Mouse (Mus musculus) layer of hippocampus, postnatal 10 days (tissue): ENCODE results near the gene Slc6a3. TPM values are rescaled to one million over a fixed set of nuclear protein-coding genes. Genes with fewer than 3 reads are reported as not detected.
A peak's percentile ranks its signal among the peaks of the same experiment; 100 is the strongest.

Experiments
- DNase-seq, 2 experiments: peaks; one replicate each; pipeline ENCODE4 v3.0.0; 2021; ENCODE audit warnings: low spot score in 2 of 2
- long read RNA-seq: library from polyadenylated mRNA; stranded (forward); transcript quantifications from one replicate; pipeline ENCODE4 v2.0.0, GENCODE M21; 2023
- total RNA-seq, 2 experiments: library from RNA; stranded (reverse); gene quantifications; 2 replicates each; pipeline ENCODE4 v1.2.3; 2021

The Slc6a3 gene
- total RNA-seq, result under 1 TPM; 0.30 to 0.56 TPM
- long read RNA-seq, partial matches to known transcripts, result 0 of 1 reads
- long read RNA-seq, other reads (novel, unspliced or antisense), result 1 of 1 reads

DNA sequence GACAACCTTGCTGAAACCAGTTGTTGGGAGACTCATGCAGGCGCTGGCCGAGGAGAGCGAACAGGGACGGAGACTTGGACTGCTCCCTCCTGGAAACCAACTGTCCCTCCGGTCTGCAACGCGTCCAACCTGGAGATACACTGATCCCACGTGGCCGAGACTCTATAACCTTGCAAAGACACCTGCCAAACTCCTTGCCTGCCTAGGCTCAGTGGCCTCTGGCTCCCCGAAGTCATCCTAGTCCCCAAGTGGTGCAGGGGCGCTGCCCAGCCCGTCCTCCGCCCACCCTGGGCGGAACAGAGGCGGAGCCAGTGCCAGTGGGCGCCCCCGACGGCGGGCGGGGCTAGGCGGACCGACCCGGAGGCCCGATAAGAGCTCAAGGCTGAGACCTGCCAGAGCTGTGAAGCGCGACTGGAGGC lies at the start of gene Slc6a3:
Gene Slc6a3 (plus strand): TSS at position 345 of the 419 bp plus-strand sequence.
- peak in 1 of 2 experiments; percentile 31 for DNase-seq

DNA sequence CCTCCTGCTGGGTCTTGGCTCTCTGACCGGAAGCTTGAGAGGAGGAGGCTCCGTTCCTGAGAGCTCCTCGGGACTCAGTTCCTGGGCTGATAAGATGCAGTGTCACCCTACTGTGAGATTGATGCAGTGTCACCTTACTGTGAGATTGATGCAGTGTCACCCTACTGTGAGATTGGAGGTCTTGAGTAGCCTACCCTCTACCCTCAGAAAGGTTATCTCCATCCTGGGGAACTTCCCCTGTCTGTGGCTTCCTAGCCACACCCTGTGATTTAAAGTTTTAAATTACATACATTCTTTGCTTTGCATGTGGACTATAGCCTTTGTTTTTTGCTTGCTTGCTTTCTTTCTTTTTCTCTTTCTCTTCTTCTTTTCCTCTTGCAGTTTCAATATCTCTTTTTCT lies 48.4 kb upstream of the Slc6a3 start:
- no peak for DNase-seq

DNA sequence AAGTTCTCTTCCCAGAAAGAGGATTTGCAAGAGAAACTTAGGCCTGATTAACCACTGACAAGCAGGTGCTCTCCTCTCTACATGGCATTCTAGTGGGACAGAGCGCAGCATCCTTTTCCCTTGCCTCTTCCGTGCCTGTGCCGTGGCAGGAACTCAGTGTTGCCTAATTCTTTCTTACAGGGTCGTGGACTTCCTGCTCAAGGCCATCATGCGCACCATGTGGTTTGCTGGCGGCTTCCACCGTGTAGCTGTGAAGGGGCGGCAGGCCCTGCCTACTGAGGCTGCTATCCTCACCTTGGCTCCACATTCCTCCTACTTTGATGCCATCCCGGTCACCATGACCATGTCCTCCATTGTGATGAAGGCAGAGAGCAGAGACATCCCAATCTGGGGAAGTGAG lies 47.8 kb upstream of the Slc6a3 start:
- no peak for DNase-seq

DNA sequence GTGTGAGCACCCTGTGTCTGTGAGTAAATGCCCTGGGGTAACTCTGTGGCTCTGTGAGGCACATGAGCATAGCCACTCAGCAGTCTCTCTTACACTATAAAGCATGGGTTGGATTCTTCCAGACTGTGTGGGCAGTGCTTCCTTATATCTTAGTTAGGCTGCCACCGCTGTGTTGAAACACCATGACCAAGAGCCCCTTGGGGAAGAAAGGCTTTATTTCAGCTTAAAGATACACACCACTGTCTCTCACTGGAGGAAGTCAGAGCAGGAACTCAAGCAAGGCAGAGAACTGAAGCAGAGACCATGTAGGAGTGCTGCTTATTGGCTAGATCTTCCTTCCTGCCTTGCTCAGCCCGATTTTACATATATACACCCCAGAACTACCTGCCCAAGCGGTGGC lies 46.6 kb upstream of the Slc6a3 start:
- no peak for DNase-seq

DNA sequence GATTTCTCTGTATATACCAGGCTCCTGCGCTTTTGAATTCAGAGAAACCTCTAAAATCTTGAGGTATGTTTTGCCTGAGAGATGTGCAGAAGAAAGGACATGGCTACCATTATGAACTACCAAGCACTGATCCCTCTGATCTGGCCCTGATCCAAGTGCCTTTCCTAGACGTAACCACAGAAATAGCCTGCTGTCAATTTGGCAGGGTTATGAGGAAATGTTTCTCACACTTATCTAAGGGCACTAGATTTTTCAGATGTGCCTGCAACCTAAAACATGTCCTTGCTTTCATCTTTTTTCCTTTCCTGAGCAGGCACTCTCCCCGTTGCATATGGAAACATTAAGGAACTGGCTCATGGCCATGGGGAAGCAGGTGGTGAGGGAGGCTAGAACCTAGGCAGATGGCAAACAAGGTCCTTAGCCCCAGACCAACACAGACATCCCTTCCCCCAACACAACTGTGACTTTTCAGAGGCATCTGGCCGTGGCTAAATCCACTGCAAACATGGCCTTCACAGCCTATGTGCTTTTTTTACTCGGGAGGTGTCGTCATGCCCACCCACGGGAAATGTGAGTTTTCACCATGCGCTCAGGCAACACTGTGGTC lies 45.9 kb upstream of the Slc6a3 start:
- DNase-seq, result no peak

DNA sequence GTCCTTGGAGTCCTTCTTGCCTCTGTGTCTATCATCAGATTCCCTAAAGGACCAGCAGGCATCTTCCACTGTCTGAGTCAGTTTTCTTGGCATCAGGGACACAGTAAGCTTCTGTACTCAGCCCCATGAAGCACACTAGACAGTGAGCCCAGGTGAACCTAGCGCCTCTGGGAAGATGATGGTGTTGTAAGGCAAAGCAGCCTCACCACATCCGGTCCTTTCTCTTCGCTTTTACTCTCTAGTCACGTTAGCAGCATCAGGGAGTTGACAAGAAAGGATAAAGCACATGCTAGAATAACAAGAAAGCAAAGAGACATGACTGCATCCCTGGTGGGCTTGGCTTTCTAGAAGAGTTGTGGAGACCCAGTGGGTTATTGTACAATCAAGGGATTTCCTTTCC lies 43.4 kb upstream of the Slc6a3 start:
- no peak for DNase-seq

DNA sequence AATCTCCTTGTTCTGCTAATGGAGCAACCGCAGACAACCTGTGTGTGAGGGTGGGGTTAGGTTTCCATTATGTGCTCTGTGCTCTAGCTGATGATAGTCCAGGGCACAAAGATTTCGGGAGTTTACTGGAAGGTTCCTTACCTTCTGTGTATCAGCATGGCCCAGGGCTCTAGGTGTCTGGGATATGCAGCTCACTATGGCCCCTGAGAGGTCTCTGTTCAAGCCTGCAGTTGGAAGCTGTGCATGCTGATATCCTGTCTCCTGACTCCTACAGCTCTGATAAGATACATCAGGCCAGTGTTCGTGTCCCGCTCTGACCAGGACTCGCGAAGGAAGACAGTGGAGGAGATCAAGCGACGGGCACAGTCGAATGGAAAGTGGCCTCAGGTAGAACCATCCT lies 42.0 kb upstream of the Slc6a3 start:
- DNase-seq, result no peak

DNA sequence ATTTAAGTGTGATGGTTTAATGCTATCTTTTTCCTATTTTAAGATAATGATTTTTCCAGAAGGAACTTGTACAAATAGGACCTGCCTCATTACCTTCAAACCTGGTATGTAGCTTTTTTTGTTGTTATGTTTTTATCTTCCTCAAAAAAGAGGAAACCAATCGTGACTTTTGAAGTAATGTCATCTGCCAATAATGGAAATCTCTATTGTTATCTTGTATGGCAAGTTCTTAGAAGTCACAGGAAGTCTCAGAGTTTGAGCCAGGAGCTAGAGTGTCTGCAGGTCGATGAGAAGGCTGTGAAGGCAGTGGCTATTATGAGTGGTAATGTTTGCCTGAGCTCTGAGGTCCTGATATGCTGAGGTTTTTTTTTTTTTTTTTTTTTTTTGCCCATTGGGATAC lies 40.4 kb upstream of the Slc6a3 start:
- DNase-seq, result no peak

DNA sequence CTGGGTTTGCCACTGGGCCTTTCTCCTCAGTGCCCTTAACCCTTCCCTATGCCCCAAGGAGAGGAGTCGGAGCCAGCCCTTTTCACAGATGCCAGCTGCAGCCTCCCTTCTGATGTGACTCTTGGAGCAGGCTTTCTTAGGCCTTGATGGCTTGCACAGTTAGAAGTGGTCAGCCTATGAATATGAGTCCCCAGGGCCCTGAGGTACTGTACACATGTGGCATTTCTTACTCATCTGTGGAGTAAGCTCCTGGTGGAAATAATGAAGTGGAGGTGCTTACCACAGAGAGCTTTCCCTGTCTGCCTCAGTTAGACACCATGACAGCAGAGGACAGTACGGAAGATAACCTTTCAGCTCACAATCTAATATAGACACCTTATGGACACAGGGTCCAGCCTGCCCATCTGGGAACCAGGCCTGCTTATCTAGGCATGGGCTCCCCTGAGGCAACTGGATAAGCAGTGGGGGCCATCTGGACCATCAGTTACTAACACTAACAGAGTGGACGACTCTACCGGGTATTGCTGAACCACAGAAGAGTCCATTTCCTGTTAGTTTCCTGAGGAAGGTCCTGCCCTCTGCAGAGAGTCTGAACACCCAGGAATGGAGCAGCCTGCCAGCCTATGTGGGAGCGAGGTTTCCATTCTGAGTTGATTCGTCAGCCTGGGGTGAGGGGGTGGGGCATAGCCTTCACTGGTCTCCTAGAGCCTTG lies 36.5 kb upstream of the Slc6a3 start:
- no peak for DNase-seq

DNA sequence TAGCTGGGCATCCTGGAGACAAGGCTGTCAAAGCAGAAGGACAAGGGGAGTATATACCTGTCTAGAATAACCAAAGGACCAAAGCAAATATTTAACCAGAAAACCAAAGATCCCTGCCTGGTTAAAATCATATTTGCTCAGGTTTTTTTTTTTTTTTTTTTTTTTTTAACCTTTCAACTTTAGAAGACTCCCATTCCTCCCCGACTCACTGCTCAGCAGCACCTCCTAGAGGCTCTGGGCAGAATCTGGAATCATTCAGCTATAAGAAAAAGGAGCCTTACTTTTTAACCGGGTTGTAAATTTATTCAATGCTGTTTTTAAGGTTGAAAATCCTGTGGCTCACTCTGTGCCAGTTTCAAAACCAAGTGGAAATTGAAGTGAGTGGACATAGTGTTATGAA lies 33.8 kb upstream of the Slc6a3 start:
- no peak for DNase-seq

DNA sequence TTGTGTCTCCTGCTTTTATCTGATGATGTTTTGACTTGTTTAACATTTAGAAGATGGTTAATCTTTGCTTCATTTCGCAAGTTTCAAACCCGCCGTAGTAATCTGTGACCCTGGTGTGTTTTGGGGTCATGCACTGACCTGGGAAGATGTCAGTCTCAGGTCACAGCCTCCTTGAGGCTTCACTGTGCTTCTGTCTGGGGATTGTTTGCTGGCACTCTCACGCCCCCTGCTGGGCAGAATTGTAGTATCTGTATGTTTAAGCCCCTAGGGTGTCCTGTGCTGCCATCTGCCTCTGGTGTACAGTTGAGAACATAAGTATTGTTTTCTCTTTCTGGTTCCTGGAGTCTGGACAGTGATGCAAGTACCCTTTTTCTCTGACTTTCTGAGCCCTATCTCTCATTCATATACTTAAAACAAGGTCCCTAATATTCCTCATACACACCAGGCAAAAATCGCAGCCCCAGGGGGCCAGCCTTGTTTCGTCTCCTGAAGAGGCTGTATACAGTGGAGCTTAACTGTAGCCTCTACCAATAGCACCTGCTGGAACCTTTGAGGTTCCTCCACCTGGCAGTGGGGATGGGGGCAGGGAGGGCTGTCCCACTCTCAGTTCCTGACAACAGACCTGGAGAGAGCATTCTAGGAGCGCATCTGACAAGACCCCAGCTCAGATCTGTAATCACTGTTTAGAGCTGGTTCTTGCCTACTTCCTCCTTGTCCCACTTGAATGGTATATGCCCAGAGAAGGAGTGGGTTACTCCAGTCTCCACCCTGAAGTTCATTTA lies 30.7 kb upstream of the Slc6a3 start:
- DNase-seq, result peak; percentile 87 to 90

DNA sequence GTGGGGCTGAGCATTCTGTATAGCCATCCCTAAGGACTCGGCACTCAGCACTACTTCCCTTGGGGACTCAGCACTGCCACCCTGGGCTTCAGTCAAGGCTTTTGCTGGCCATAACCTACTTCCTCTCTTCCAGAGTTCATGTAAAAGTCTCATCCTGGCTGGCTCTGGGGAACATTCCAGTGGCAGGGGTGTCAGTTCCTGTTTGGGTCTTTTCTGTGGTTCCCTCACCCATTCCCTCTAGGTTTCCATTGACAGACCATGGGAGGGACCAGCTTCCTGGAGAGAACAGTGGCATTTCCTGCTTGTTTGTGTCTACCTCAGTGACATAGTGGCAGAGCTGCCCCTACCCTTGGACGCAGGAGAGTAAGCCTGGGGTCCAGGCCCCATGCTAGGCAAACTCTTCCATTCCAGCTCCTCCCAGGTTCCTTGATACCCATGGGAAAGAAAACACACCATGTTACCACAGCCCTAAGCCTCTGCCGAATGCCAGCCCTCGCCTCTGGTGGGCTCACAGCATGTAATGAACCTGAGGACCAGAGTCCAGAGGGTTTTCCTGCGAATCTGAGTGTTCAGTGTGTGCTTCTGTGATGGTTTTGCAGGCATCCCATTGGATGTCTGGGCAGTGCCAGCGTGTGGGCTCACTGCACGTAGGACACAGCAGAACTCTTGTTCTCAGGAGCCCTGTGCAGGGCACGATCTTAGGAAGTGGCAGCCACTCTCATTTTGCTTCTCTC lies 27.6 kb upstream of the Slc6a3 start:
- no peak for DNase-seq

DNA sequence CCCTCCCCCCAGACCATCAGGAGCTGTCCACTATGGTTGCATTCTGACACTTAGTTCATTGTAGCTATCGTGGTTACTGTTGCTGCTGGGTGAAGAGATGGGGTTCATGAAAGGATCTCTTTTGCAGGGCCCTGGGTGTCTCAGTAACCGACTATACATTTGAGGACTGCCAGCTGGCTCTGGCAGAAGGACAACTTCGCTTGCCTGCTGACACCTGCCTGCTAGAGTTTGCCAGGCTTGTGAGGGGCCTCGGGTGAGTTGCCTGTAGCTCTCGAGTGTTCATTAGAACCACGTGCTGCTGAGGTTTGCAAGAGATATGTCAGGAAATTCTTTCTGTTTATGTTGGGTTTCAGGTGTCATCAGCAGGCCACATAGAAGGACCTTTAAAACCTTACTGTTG lies 26.7 kb upstream of the Slc6a3 start:
- peak in 1 of 2 experiments; percentile 45 for DNase-seq

DNA sequence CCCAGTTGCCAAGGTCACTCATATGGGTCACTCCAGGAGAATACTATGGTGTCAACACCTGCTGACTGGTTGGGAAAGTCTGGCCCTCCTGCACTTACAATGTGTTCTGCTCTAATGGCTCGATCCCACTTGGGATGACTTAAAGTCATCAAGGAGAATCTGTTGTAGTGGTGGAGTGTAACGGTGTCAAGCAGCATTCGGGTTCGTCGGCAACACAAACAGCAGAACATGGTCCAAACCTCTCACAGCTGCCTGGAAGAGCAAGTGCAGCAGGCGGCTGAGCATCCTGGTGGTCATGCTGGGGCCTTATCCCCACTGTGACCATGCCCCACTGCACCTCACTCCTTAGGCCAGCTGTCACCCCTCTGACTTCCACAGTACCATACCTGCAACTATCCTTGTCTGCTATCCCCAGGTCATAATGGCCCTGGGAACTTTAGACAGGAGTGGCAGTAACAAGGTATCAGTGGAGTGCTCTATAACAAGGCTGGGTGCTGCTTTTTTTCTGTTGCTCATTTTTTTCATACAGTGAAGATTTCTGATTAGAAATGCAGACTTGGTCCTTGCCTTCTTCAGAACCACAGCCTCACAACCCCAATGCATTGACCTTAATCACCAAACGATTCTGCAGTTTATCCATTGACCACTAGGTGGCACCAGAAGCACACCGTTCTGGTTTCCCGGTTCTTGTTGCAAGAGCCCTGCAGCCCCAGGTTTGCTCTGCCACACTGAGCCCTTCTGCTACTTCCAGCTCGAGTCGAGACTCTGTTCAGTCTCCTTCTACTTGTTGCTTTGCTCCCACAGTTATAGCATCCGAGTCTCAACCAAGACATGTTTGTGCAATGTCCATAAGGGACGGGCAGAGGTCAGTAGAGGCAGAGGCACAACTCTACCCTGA lies 23.5 kb upstream of the Slc6a3 start:
- DNase-seq, result peak; percentile 86

DNA sequence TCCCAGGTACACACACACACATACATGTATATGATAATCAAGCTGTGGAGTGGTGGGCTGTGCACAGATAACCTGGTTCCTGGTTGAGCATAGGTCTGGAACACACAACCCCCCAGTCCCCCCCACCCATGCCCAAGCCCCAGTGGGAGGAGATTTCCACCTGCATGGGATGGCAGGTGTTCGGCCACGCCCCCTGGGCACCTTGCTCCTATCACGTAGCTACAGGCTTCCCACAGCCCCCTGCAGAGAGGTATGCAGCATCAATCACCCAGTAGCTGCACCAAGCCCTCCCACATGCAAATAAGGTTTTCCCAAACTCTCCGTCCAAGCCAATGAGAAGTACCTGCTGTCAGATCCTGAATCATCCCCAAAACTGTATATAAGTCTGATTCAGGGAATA lies 19.7 kb upstream of the Slc6a3 start:
- no peak for DNase-seq

DNA sequence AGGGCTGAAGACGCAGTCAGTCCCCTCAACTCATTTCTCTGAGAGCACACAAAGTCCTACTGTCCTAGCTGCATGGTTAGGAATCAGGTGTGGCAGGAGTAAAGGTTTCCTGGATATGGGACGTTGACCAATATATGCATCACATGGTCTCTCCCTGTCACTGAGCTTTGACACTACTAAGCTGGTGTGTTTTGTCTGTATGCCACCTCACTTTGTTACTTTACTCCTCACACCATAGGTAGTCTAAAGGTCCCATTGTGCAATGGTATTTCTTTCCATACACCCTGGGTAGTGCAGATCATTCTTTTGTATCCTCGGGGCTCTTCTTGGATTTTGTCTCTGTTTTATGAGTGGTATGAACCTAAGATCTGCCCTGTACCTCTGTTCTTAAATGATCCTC lies 2.8 kb upstream of the Slc6a3 start:
- DNase-seq, result no peak

DNA sequence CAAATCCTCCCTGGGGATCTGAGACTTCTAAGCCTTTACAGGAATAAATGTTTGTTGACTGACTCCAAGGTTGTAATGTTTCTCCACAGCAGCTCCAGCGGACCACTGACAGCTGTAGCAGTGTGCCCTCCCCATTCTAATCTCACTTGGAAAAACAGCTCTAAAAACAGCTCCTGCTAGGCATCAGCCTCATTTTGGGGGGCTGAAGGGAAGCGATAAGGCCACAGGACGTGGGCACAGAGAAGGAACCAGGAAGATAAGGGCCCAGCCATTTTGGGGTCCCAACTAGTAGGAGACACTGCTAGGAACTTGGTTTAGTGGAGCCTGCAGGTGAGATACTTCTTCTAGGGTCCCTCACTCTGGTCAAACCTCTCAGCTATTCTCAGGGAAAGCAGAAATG lies 1.3 kb upstream of the Slc6a3 start:
- DNase-seq, result no peak

DNA sequence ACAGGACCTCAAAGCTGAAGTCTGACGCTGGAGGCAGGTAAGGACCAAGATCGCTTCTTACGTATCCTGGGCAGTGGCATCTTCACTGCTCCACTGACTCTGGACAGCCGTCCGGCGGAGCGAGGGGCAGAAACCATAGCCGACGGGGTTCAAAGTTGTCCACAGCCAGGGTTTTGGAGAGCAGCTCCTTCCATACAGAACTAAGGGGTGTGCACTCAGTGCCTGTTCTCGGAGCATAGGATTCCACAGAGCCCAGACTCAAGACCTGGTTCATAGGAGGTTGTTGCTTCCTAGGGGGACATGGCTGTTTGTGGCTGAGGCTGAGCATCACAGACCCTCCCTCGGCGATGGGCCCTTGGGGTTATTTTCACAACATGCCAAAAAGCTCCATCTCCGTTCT lies 277 bp downstream of the Slc6a3 start:
- DNase-seq, result no peak

DNA sequence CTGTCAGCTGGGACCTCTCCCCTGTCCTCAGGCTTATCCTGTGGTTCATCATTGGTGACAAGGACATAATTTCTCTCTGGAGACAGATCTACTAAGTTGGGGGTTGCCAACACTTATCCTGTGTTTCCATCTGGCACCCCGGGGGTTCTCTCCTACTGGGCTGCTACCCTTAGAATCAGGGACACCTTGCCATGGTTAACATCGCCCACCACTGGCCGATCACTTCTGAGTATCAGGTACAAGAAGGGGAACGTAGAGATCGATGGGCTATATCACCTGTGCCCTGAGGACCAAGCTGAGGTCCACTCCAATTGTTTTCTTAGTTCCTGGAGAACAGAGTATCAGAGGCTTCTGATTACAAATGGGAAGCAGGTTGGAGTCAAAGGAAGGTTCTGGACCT lies 27.7 kb downstream of the Slc6a3 start:
- DNase-seq, result no peak

DNA sequence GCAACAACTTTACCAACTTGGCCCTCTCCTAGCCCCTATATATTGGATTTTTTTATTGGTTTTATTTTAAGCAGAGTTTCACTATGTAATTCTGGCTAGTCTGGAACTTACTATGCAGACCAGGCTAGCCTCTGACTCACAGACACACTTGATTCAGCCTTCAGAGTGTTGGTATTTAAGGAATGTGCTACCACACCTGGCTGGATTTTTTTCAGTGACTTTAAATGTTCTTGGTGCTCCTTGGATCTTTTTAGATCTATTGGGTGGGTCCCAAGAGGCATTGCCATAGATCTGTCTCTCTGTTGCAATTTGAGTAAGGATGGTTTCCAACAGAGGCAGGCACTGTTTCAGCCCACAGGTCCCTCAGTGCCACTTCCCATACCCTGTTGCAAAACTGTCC lies 38.5 kb downstream of the Slc6a3 start:
- no peak for DNase-seq

DNA sequence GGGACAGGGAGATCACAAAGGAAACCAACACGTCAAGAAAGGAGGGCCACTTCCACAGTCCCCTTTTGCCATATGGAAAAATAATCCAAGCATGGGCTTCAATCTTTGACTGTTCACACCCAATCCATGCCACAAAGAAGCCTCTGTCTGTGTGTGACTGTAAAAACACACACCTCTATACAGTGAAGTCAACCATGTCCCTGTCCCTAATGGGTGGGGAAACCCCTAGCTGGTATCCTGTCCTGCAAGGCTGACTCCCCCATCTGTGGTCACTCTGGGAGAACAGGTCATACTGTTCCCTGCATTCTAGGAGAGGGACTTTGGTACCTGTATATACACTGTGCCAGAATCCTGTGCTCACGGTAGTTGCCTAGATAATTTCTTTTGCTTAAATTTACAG lies 40.7 kb downstream of the Slc6a3 start:
- DNase-seq, result no peak
